Mouse (Mus musculus) thymus, adult 18-20 months (tissue): ENCODE measurements at regions not wholly inside any gene's neighbourhood (a gene's known extent, or its start where the extent isn't known, plus 50 kb on each side); places are given as distances from the start of the nearest gene placed in this dataset.

Experiments used
- DNase-seq, 2 experiments: peaks; one replicate each; pipeline ENCODE4 v3.0.0; 2022; ENCODE audit warnings: mixed read lengths in 2 of 2

DNA sequence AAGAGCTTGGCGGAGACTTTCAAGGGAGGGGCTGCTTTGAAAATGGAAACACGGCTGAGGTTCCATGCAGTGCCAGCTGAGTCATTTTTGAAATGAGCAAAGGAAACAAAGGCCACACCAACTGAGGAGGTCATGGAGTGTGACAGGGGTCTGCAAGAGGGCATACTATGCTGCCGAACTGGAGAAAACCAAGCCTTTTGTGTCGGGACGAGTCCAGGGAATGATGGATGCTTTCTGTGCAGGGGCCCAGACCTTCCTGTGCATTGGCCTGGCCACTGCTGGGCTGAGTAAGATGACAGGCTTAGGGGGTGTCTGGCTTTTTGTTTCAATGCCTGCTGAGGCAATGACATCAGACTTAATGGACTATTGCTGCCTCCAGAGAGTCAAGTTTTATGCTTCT is 203.8 kb upstream of the Ubash3b start:
- DNase-seq, result no peak

- no peak for DNase-seq
Measured at GRCm38 (mm10) chr9:41364442-41365250, 203.1 kb upstream of the Ubash3b start.

- no peak for DNase-seq
Measured at GRCm38 (mm10) chr9:41360356-41360755, 198.9 kb upstream of the Ubash3b start.

GRCm38 (mm10) chr9:41359286-41359685 is 197.8 kb upstream of the Ubash3b start:
- DNase-seq, result no peak

DNA sequence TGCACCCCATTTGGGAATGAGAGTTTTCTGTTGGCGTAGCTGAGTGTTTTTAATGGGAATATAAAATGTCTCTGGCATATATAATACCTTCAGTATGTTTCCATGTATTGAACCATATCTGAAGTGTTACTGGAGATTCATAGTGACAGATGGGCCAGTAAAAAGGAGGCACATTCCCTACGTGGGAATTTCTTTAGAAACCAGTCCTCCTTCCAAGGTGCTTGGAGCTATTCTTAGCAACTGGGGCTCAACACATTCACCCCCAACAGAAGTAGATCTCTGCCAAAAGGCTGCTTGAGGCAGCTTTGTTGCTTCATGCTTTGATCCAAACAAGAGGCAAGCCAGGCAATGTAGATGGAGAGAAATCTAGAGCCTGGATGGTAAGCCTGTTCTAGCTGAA is 183.8 kb upstream of the Ubash3b start:
- DNase-seq, result no peak

DNA sequence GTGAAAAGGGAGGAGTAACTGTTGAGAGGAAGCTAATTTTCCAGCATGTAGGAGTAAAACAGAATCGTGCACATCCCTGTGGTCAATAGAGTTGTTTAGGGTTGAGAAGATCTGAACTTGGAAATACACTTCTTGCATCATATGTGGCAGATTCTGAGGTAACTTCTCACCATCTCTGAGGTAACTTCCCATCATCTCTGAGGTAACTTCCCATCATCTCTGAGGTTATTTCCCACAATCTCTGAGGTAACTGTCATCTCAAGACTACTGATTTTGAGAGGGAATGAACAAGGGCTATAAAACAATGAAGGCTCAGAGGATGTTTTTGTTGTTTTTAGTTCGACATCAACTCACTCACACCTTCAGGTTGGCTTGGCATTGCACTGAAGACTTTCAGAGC is 175.9 kb upstream of the Ubash3b start:
- no peak for DNase-seq

DNA sequence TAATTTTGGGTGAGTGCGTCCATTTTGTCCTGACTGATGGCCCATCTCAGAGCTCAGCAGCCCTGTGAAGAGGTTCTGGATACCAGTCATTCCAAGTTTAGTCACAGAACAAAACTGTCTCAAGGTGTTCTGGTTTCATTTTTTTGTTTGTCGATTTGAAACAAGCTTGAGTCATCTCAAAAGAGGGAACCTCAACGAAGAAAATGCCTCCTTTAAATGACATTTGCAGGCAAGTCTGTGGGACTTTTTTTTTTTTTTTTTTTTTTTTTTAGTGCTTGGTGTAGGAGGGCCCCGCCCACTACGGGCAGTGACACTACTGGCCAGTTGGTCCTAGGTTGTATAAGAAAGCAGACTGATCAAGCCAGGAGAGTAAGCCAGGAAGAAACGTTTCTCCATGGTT is 175.3 kb upstream of the Ubash3b start:
- DNase-seq, result no peak

- no peak for DNase-seq
Measured at GRCm38 (mm10) chr9:41334462-41335241, 173.2 kb upstream of the Ubash3b start.

DNA sequence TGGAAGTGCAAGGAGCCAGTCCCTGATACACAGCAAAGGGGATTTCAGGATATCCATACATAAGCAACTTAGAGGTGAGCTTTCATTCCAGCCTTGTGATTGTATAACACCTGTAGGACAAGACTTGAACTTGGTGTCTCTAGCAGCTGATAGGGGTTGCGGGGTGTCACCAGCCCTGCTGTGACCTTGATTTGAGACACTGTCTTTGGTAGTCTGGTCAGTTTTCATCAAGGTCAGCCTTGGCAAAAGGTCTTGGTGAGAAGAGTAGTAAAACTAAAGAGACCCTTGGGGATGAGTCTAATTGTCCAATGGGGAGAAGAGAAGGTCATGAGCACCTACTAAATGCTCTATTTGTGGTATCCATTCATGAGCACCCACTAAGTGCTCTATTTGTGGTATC is 172.0 kb upstream of the Ubash3b start:
- no peak for DNase-seq

GRCm38 (mm10) chr9:41328959-41329358 is 167.5 kb upstream of the Ubash3b start:
- no peak for DNase-seq

DNA sequence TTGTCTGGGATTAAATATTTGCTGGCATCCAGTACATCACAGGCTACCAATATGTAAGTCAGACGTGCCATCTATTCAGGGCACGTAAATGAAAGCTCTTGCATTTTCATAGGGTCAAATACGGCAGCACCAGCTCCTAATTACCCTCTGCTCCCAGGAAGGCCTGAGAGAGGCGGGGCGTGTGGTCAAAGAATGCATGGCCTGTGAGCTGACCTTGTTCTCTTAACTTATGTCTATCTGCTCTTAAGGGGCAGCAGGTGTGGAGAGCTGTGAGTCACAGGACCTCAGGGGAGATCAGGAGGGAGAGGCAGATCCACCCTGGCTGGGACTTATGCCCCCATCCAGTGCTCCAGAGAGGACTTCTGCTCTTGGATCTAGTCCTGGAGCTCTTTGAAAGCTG is 167.0 kb upstream of the Ubash3b start:
- DNase-seq, result no peak

DNA sequence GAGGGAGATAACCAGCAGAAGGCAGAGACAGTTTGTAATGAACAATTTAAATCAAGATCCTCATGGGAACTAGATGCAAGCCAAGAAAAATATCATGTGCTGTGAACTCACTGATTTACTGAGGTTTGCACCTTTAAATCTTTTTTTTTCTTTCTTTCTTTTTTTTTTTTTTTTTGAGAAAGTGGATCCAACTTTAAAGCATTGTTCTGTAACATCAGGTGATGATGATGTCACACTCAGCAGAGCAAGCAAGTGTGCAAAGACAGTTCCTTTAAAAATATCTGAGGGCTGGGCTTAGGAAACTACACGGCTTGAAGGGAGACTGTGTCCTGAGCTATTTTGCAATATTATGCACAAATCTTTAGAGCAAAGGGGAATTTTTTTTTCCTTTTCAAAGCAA is 166.6 kb upstream of the Ubash3b start:
- no peak for DNase-seq

- no peak for DNase-seq
Measured at GRCm38 (mm10) chr9:41327561-41327960, 166.1 kb upstream of the Ubash3b start.

DNA sequence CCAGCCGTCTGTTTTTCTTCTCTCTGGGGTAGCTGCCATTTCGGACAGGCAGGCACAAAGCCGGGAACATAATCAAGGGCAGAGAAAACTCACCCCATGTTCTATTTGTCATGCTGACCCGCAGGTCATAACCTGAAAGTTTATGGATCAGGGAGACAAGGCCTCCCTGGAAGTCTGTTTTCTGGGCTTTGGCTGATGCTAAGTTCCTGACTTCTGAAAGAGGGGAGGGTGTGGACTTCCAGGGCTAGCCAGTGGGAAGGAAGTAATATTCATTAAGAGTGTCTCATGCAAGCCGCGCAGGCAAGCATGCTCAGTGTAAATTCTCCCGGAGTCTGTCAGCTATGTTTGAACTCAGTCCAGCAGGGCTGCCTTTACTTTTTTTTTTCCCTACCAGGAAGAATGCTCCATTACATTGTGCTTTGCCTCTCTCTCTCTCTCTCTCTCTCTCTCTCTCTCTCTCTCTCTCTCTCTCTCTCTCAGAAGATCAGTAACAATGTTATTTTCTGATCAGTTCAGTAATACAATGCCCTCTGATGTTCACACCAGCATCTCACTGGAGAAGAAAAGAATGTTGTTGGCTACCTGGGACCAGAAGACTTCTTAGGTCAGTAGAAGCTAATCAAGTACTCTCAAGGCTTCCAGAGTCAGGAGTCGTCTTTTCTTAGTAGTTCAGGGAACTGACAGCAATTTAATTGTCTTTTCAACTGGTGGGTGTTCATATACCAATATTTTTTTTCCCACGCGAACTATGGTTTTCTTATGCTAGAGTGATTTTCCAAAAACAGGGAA is 165.5 kb upstream of the Ubash3b start:
- DNase-seq, result no peak

- DNase-seq, result no peak
Measured at GRCm38 (mm10) chr9:41321521-41321920, 160.0 kb upstream of the Ubash3b start.

- DNase-seq, result no peak
Measured at GRCm38 (mm10) chr9:41319066-41319465, 157.6 kb upstream of the Ubash3b start.

- DNase-seq, result no peak
Measured at GRCm38 (mm10) chr9:41306229-41306628, 144.7 kb upstream of the Ubash3b start.

GRCm38 (mm10) chr9:41303494-41303828 is 142.0 kb upstream of the Ubash3b start:
- no peak for DNase-seq

- no peak for DNase-seq
Measured at GRCm38 (mm10) chr9:41302809-41303493, 141.5 kb upstream of the Ubash3b start.

DNA sequence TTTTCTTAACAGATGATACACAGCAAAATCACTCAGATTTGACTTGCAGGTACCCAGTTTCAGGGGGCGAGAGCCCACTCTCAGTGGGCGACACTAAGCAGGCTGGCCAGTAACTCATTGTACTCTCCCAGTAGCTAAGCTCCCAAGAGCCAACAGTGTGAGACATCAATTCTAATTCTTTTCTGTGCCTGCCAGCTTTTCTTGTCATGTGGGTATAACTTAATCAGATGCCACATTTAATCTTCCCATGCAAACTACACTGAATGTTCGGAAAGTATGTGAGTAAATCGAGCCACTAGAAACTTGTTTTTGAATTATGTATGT is 124.6 kb upstream of the Ubash3b start:
- no peak for DNase-seq

- no peak for DNase-seq
Measured at GRCm38 (mm10) chr9:41285266-41286144, 124.0 kb upstream of the Ubash3b start.

GRCm38 (mm10) chr9:41277726-41278125 is 116.2 kb upstream of the Ubash3b start:
- no peak for DNase-seq
